Mouse (Mus musculus) midbrain, postnatal 0 days (tissue): ENCODE results near the gene Dbn1. TPM values are rescaled to one million over a fixed set of nuclear protein-coding genes. Genes with fewer than 3 reads are reported as not detected.
A peak's percentile ranks its signal among the peaks of the same experiment; 100 is the strongest.

Source experiments
- ATAC-seq: fragments of 200-750 bp; cut with Nextera tagmentation; 2 replicates; pipeline ENCODE4 v1.8.0; 2017; ENCODE audit warnings: moderate number of reproducible peaks, mild to moderate bottlenecking, moderate TSS enrichment, moderate library complexity; ENCODE audit not compliant: low FRiP score
- DNase-seq: peaks from one replicate; pipeline ENCODE4 v3.0.0-alpha.2; 2015; ENCODE audit warnings: low spot score
- H3K27ac ChIP-seq: fragments of 300-500 bp; sonication (generic); 2 replicates; pipeline ENCODE4 v1.5.1; 2014; ENCODE audit warnings: low read depth, mild to moderate bottlenecking, low read length, mixed read lengths
- H3K27me3 ChIP-seq: fragments of 300-500 bp; sonication (generic); 2 replicates; pipeline ENCODE4 v1.6.1; 2014; ENCODE audit warnings: low read length, control low read depth, mixed read lengths; ENCODE audit not compliant: insufficient read depth
- H3K36me3 ChIP-seq: fragments of 300-500 bp; sonication (generic); 2 replicates; pipeline ENCODE4 v1.6.1; 2014; ENCODE audit warnings: low read length, control low read depth, mixed read lengths; ENCODE audit not compliant: insufficient read depth
- H3K4me1 ChIP-seq: fragments of 300-500 bp; sonication (generic); 2 replicates; pipeline ENCODE4 v1.6.1; 2014; ENCODE audit warnings: mild to moderate bottlenecking, control low read depth, antibody characterized with exemption, low read length, mixed read lengths; ENCODE audit not compliant: insufficient read depth
- H3K4me2 ChIP-seq: fragments of 300-500 bp; sonication (generic); 2 replicates; pipeline ENCODE4 v1.6.1; 2014; ENCODE audit warnings: low read depth, mild to moderate bottlenecking, low read length, mixed read lengths; ENCODE audit not compliant: poor library complexity, severe bottlenecking
- H3K4me3 ChIP-seq: fragments of 300-500 bp; sonication (generic); 2 replicates; pipeline ENCODE4 v1.5.1; 2014; ENCODE audit warnings: low read depth, mild to moderate bottlenecking, low read length, moderate library complexity
- H3K9ac ChIP-seq: fragments of 300-500 bp; sonication (generic); replicated peaks from 2 replicates; pipeline ENCODE4 v1.6.1; 2014; ENCODE audit warnings: mild to moderate bottlenecking, low read length, moderate library complexity, mixed read lengths; ENCODE audit not compliant: poor library complexity, severe bottlenecking
- H3K9me3 ChIP-seq: fragments of 300-500 bp; sonication (generic); 2 replicates; pipeline ENCODE4 v1.6.1; 2016; ENCODE audit warnings: low read length, control low read depth
- CTCF ChIP-seq: IDR thresholded peaks from 2 replicates; pipeline ENCODE4 v1.5.1; 2016; ENCODE audit warnings: antibody characterized with exemption, mild to moderate bottlenecking
- WGBS: fragments of 180-500 bp; shearing (Covaris S2); extraction: QIAGEN DNeasy Blood & Tissue Kit; methylation state at CpG from one replicate; pipeline ENCODE4 v1.1.7; 2014; 5-methylcytosine and 5-hydroxymethylcytosine counted together
- polyA plus RNA-seq: library from polyadenylated mRNA; unstranded; fragments of >200 nt; fragmentation: Nextera tagmentation; extraction: Ambion mirVana; gene quantifications from 2 replicates; pipeline ENCODE4 v1.2.1, GENCODE M21; 2015
- total RNA-seq: library from RNA; depleted of rRNA; stranded (reverse); fragments of >200 nt; gene quantifications from 2 replicates; pipeline ENCODE4 v1.2.3, GENCODE M21; 2014

Gene Dbn1
- total and polyA plus RNA-seq, 2 experiments from 2014 or later: 484 to 510 TPM

DNA sequence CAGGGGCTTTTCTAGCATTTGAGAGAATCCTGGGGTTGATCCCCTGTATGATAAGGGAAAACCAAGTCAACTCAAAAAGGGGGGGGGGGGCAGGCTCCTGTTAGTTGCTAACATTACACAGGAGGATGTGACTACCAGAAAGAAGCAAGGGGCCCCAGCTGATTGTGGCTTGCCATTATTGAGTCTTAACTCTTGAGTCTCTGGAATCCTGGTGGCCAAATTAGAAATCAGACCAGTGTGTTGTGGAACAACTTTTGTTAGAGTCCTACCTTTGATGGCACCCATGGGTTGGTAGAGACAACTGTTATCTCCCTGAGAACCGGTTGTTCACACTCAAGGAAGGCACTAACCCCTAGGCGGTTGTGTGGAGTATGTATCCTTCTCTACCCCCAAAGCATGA lies 24.9 kb downstream of the Dbn1 start:
- Histone ChIP-seq H3K4me3 (0 out of 2 replicates have a peak overlapping the region, but pooled peaks have one; percentile 85), H3K4me2 (peak overlapping the region; percentile 84), H3K4me1 (peaks cover 17% of the 10 kb centered on the region; the same call in 1 of the 2 replicates), H3K27ac (peak overlapping the region; percentile 98; the same call in 1 of the 2 replicates), H3K9ac (no peak overlapping the region), H3K9me3 (no peaks in the 10 kb centered on the region), H3K27me3 (no peaks in the 10 kb centered on the region), H3K36me3 (peaks cover 19% of the 10 kb centered on the region)
- ATAC-seq: no peak
- WGBS: 65% methylated on average over 2 of the region's 2 CpGs
- TF ChIP-seq CTCF: no peak
- no peak for DNase-seq

DNA sequence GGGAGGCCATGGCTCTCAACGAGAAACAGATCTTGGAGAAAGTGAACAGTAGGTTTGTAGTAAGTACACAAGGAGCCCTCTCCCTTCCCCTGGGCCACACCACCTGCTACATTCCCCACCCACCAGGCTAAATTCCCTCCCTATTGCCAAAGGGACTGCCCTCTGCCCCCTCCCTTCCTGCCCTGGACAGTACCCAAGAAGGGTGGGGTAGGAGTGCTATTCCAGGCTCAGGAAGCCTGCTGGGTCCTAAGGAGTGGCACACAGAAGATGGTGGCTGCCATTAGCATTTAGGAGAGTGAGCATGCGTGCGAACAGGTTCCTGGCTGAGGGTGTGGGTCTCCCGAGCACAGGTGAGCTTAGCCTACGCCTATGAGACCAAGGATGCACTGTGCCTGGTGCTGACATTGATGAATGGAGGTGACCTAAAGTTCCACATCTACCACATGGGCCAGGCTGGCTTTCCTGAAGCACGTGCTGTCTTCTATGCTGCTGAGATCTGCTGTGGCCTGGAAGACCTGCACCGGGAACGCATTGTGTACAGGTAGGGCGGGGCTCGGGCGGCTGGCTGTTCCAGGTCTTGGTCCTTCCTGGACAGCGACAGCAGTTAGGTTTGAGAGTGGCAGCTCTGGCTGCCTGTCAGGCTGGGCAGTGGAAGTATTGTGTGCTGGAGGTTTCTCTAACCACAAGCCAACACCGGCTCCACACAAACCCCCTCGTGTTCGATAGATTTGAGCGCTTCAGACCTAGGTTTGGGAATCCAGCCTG lies 35.9 kb downstream of the Dbn1 start:
- H3K36me3 ChIP-seq: peaks cover 62% of the 10 kb centered on the region
- H3K4me3 ChIP-seq: no peak overlapping the region
- no peaks in the 10 kb centered on the region for H3K9me3 ChIP-seq
- no peak for TF ChIP-seq CTCF
- no peak overlapping the region for H3K27ac ChIP-seq
- WGBS: 92% methylated on average over 16 of the region's 16 CpGs
- H3K4me2 ChIP-seq: no peak overlapping the region
- ATAC-seq (no peak), DNase-seq (no peak)
- no peaks in the 10 kb centered on the region for H3K27me3 ChIP-seq
- H3K9ac ChIP-seq: no peak overlapping the region
- H3K4me1 ChIP-seq: no peaks in the 10 kb centered on the region

DNA sequence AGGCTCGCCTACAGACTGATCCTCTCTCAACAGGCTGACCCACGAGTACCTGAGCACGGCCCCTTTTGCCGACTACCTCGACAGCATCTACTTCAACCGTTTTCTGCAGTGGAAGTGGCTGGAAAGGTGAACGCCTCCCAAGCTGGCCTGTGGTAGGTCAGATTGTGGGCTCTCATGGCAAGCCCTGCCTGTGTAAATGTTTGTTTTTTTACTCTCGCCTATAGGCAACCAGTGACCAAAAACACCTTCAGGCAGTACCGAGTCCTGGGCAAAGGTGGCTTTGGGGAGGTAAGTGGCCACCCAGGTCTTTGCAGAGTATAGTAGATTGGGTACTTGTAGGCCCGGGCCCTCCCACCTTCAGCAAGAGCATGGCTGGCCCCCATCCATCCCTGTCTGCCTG lies 36.6 kb downstream of the Dbn1 start:
- H3K9me3 ChIP-seq: no peaks in the 10 kb centered on the region
- no peaks in the 10 kb centered on the region for H3K27me3 ChIP-seq
- no peak for TF ChIP-seq CTCF
- H3K27ac ChIP-seq: no peak overlapping the region
- H3K4me2 ChIP-seq: no peak overlapping the region
- peaks cover 59% of the 10 kb centered on the region for H3K36me3 ChIP-seq
- ATAC-seq (no peak), DNase-seq (no peak)
- WGBS: 94% methylated on average over 10 of the region's 10 CpGs
- H3K9ac ChIP-seq: no peak overlapping the region
- peaks cover 6% of the 10 kb centered on the region; the same call in 1 of the 2 replicates for H3K4me1 ChIP-seq
- H3K4me3 ChIP-seq: no peak overlapping the region

DNA sequence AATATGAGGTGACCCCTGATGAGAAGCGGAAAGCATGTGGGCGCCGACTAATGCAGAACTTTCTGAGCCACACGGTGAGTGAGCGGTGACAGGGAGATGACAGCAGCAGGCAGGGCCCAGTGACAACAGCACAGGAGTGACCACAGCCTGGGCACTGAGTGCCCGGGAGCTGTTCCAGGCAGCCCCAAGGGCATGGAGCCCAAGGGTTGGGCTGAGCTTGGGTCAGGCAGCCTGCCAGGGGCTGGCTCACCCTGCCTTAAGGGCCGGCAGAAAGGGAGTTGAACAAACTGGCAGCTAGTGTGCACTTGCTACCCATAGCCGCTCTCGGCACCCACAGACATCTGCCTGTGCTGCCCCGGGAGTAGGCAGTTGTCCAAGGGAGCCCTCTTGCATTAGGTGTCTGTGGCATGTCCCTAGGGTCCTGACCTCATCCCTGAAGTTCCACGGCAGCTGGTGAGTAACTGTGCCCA lies 37.4 kb downstream of the Dbn1 start:
- ATAC-seq: 0 out of 2 replicates have a peak, but pooled peaks have one; percentile 54
- H3K36me3 ChIP-seq: peaks cover 54% of the 10 kb centered on the region
- H3K27me3 ChIP-seq: no peaks in the 10 kb centered on the region
- DNase-seq: peak; percentile 72
- no peak overlapping the region for H3K4me3 ChIP-seq
- peaks cover 9% of the 10 kb centered on the region; the same call in 1 of the 2 replicates for H3K4me1 ChIP-seq
- TF ChIP-seq CTCF: no peak
- no peak overlapping the region for H3K9ac ChIP-seq
- H3K4me2 ChIP-seq: no peak overlapping the region
- 87% methylated on average over 11 of the region's 11 CpGs for WGBS
- H3K27ac ChIP-seq: no peak overlapping the region
- no peaks in the 10 kb centered on the region for H3K9me3 ChIP-seq

DNA sequence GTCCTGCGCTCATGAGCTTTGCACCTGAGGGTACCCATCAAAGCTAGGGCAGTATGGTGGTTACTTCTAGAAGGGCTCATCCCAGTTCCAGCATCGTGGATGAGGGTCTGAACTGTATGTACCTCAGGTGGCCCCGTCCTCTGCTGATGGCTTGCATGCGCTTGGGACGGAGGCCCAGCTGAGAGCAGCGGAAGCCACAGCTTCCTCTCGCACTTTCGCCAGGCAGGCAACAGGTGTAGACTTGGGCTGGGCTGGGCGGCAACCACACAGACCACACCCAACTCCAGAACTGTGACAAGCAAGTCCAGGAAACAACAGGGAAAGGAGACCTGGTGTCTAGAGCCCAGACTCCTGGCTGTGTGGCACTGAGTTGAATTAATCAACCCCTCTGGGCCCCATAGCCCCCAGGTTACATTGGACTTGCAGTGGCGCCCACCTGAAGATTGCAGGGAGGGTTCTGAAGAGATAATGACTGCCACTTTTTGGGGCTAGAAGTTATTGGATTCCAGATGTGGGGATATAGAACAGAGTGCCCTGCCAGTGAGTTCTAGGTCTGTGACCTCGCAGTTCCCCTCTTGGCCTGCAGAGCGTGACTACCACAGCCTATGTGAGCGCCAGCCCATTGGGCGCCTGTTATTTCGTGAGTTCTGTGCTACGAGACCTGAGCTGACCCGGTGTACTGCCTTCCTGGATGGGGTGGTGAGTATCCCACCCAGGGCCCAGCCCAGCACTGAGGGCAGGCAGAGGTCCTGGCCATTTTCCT lies 38.1 kb downstream of the Dbn1 start:
- ATAC-seq: no peak
- Histone ChIP-seq H3K9me3 (no peaks in the 10 kb centered on the region), H3K4me3 (no peak overlapping the region), H3K36me3 (peaks cover 47% of the 10 kb centered on the region), H3K27ac (no peak overlapping the region), H3K9ac (no peak overlapping the region), H3K4me2 (no peak overlapping the region), H3K4me1 (peaks cover 9% of the 10 kb centered on the region; the same call in 1 of the 2 replicates), H3K27me3 (no peaks in the 10 kb centered on the region)
- no peak for TF ChIP-seq CTCF
- DNase-seq: no peak
- WGBS: 93% methylated on average over 17 of the region's 17 CpGs

DNA sequence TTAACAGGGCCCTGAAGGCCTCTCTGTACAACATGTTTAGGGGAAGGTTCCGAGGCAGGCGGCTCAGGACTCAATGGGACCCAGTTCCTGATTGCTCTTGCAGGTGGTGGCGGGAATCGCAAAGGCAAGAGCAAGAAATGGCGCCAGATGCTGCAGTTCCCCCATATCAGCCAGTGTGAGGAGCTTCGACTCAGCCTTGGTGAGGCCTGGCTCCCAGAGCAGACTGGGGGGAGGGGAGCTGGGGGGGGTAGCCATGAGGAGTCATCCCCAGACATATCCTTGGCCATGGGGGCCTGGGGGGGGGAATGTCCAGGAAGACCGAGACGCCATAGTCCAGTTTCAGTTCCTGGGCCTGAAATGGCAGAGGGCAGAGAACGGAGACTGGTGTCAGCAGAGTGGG lies 38.7 kb downstream of the Dbn1 start:
- H3K27ac ChIP-seq: no peak overlapping the region
- peaks cover 9% of the 10 kb centered on the region; the same call in 1 of the 2 replicates for H3K4me1 ChIP-seq
- WGBS: 95% methylated on average over 9 of the region's 9 CpGs
- DNase-seq: no peak
- peaks cover 41% of the 10 kb centered on the region for H3K36me3 ChIP-seq
- H3K27me3 ChIP-seq: no peaks in the 10 kb centered on the region
- ATAC-seq: no peak
- no peak overlapping the region for H3K4me3 ChIP-seq
- no peaks in the 10 kb centered on the region for H3K9me3 ChIP-seq
- TF ChIP-seq CTCF: no peak
- no peak overlapping the region for H3K9ac ChIP-seq
- H3K4me2 ChIP-seq: no peak overlapping the region
